Mouse (Mus musculus) adrenal gland, adult 8-10 months (tissue): ENCODE measurements around the gene Avpi1. TPM values are rescaled to one million over a fixed set of nuclear protein-coding genes. Genes with fewer than 3 reads are reported as not detected.

Experiments used
- DNase-seq: peaks from one replicate; pipeline ENCODE4 v3.0.0; 2022
- total RNA-seq, 4 experiments: library from RNA; stranded (reverse); gene quantifications; 2 replicates each; pipeline ENCODE4 v1.2.4; 2022

Avpi1 gene
- 100 to 1,000 TPM in 1 of 4 experiments, 10 to 100 TPM in 3; 53.5 to 107 (median 73.9) TPM for total RNA-seq

DNA sequence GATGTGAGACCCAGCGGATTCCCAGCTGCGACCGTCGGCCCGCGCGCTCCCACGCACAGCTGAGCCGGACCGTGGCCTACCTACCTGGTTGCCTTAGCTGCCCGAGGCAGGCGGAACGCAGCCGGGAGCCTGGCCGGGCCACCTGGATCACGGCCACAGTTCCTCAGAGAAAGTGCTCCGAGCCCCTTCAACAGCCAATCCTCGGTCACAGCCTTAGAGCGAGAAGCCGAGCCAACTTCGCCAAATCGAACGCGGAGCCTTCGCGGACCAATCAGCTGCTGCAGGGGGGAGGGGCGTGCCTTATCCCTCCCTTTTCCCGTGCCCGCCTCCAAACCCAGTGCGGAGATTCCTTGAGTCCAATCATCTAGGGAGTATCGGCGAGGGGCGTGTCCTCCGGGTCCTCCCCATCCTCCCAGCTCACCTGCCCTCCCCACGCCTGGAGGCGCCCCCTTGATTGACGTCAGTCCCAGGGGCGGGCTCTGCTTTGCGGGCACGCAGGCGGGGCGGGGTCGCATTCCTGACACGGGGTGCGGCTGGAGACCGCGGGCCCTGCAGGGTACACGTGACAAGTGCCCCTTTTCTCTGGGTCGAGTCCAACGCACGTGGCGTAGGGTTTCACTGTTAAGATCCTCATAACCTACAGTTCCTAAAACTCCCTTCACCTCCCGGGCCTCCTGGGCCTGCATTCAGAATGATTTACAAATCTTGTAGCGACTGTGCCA lies at the start of gene Avpi1:
Gene Avpi1 (minus strand): TSS at position 273 of the 722 bp plus-strand sequence.
- peak; percentile 99 for DNase-seq

DNA sequence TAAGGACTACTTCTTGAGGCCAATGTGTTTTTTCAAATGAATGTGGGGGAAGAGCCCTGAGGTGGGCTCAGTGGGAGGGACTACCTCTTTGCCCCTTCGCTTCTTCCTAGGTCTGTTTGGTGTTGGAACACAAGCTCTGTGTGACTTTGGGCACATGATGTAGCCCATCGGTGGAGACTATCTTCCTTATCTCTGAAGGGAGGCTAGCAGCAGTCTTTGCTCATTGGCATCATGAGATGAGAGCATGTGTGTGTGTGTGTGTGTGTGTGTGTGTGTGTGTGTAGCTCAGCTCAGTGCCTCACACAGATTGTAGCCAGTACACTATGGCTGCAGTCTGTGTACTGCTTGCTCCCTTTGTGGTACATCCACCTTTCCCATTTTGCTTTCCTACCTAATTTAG lies 48.6 kb upstream of the Avpi1 start:
- no peak for DNase-seq

DNA sequence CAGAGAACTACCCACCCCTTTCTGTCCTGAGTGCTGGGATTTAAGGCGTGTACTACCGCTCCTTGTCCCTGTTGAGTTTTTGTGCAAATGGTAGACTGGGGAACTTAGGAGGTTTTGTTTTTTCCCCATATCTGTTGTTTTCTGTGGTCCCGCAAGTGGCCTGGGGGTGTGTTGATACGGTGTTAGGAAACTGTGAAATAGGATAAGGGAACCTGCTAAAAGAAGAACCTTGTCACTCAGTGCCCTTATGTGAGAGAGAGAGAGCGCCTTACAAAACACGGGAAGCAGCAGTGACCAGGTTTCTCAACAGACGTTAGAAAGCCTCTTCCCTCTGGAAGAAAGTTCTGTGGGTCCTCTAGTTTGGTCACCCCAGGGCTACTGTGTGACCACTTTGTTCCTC lies 48.0 kb upstream of the Avpi1 start:
- DNase-seq = no peak

DNA sequence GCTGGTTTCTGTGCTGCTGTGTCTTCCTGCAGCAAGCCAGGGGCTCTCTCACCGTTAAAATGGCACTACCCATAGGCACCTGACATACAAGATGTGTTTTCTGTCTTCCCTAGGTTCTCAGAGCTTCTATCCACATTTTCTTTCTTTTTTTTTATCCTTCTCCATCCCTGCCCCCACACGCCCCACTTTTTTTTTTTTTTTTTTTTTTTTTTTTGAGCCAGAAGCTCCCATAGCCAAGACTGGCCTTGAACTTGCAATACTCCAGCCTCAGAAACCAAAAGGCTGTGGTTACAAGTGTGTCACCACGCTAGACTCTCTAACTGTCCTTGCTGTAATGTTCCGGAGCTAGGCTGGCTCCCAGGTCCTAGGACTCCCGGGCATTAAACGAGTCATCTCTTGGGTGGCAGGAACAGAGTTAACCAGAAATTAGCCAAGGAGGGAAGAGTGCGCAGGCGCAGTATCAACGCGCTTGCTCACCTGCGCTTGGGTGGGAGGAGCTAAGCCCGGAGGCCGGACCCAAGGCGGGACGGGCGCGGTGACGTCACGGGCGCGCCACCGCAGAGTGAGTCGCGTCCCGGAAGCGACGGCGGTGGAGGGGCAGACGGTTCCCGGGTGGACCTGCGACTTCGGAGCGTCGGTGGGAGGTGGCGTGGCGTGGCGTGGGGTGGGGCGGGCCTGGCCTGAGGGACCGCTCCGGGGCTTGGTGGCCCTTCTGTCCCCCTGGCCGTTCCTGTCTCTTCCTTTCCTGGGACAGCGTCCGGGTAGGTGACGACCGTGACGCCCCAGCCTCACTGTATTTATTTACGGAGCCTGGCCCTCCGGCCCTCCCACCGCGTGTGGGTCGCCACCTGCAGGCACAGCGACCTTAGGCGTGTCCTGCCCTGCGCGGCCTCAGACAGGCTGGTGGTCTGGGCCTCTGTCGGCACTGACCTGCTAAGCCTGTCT lies 41.4 kb upstream of the Avpi1 start:
- DNase-seq = peak; percentile 93

DNA sequence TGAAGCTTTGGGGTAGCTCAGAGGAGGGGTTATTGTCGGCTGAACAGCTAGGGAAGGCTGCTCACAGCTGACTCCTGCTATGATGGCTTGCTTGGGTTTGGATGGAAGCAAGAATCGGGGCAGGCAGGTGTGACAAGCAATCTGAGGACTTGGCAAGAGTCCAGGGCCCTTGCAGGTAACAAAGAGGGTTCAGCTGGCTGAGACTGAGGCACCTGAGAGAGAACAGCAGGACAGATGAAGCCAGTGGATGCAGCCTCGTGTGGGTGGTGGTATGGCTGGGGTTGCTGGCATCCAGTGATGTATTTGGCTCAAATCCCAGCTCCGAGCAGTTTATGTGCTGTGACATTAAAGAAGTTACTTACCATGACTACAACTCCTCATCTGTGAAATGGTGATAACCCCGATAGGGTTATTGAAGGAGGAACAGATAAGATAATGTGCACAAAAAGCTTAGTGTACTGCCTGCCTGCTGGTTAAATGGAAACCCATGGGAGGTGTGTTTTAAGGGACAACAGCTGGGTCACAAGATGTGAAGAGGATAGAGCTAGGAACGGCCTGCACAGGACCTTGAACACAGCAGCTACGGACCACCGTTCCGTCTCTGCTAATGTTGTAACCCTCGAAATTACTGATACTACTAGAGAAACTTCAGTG lies 40.6 kb upstream of the Avpi1 start:
- DNase-seq = no peak

DNA sequence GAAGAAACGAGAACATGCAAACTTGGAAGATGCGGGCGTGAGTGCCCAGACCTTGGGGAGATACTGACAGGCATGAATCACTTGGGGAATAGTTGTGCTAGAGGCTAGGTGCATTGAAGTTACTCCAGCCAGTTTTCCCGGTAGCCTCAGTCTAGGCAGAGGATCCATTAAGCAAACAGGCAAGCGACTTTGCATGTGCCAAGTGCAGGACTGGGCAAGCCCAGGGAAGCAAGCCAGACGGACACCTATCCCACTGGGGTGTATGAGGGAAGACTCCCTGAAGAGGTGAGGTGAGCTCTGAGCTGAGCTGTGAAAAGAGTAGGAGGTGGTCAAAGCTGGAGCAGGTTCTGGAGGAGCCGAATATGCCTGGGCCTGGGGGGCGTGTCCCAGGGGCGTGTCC lies 38.6 kb upstream of the Avpi1 start:
- DNase-seq = no peak

DNA sequence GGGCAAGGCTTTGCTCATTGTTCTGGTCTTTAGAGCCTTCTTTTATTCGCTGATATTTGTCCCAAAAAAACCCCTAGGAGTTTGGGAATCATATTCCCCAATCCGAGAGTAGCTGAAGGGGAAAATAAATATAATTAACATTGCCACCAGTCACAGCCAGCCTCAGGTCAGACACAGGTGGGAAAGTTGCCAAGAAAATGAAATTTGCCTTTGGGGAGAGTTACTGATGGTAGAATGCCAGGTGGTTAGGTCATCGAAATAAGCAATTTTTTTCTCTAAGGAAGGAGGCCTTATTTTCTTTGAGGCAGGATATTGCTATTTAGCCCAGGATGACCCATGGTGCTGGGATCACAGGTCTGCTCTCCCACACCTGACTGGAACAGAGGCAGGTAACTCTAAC lies 37.9 kb upstream of the Avpi1 start:
- no peak for DNase-seq

DNA sequence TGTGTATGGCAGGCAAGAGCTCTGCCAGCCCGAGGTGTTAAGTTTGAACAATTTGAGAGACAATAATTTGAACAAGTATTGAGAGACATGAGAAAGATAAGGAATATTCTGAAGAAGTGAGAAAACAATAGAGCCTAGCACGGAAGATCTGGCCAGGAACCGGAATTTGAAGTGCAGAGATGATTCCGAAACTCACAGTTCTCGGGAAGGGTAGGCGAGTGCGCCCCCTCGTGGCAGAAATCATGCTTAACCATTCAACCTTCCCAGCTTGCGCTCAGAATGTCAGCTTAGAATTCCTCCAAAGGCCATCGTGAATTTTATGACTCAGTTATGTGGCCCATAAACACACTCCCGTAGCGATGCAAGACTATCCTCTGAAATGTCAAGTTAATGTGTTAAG lies 37.3 kb upstream of the Avpi1 start:
- peak; percentile 81 for DNase-seq

DNA sequence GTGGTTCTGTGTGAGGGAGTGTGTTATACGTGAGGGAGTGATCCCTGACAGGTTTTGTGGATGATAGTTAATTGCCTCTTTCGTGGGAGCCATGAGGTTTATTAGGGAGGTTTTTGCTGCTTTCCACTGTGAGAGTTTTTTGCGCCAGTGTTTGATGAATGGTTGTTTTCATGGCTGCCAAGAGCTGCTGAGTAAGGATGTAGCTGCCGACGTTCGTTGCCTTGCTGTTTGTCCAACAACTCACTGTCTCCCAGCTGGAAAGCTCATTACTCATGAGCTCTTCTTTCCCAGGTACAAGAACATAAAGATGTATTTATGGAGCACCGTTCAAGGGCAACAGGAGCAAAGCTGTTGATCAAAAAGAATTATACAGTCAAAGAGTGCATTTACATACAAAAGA lies 35.3 kb upstream of the Avpi1 start:
- no peak for DNase-seq

DNA sequence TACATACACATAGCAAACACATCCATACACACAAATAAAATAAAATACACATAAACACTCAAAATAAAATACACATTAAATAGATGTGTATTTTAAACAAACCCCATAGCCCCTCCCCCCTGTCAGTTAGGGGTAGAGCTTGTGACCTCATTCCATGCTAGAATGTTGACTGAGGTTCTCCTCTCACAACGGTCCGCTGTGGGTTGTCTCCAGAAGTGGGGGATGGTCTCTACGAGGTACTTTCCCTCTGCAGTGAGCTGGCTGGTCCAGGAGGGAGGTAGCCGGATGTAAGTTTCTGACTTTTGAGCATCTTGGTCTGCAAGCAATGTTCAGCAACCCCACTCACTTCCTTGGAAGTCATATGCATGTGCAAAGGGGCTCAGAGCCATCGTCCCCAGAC lies 34.9 kb upstream of the Avpi1 start, which contains the start of gene Zfyve27:
Gene Zfyve27 (plus strand): TSS at position 188 of the 400 bp plus-strand sequence.
- DNase-seq = no peak

DNA sequence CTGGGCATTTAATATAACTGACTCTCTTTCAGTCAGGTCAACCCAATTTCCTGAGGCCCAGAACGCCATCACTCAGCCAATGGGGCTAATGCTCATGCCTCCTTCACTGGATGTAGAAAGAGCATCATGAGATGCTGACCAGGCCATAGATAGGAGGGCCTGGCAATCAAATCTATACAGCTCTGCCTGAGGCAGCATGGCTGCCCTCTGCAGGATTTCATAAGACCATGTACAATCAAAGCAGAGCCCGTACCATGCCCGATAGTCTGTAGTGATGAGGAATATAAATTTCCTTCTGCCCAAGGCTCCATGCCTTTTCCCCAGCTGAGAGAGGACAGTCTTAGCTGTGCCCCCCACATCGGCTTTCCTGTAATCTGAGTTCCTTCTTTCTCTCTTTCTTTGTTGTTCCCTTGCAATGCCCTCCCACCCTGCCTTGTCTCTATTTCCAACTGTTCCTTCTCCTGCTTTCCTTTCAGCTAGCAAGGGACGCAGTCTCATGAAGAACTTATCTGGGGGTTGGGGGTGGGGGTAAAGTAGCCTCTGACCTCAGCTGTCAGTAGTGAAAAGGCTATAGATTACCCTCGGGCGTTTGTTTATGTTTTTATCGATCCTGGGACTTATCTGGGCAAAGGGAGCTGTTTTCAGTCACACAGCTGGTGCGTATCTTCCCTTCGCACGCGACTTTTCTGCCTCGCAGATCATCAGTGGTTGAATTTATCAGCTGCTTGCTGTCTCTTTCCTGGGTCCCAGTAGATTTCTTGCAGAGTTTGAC lies 29.6 kb upstream of the Avpi1 start:
- DNase-seq = no peak

DNA sequence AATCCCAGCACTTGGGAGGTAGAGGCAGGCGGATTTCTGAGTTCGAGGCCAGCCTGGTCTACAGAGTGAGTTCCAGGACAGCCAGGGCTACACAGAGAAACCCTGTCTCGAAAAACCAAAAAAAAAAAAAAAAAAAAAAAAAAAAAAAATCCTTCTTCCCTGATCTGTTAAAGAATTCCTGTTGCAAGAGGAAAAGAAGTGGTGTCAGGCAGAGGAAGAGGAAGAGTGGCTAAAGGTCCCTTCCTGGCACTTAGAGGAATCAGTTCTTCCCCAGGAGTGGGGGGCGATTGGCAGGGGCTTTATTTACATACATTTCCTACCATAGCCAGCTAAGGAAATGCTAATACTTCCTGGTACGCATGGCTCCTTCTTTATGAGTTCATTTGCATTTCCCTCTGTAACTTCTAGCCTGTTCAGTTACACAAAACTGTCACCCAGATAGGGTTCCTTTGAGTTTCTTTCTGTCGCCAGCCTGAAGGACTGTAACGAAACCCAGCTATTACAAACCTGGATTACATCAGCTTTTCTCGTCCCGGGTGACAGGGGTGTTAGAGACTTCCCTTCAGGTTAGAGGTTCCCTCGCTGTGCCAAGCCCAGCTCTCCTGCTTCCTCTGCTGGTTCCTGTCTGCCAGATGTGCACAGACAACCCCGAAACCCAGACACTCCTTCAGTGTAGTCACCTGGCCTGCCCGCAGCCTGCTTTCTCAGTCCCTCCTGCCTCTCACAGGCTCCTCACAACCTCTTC lies 28.8 kb upstream of the Avpi1 start:
- no peak for DNase-seq

DNA sequence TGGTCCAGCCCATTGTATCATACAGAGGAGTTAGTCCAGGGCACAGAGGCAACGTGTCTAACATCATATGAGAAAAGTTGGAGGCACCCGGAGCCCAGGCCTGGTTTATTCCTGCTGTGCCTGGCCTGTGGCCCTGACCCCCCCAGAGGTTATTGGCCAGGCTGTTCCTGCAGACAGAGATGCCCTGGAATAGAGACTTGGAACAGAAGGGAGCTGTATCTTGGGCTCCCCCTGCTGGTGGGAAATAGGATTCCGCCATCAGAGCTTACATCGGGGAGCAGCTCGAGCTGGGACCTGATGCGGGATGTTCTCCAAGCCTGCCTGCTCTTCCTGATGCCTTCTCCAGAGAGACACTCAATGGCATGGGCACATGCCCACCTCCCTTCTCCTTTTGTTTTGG lies 23.1 kb upstream of the Avpi1 start:
- peak; percentile 80 for DNase-seq

DNA sequence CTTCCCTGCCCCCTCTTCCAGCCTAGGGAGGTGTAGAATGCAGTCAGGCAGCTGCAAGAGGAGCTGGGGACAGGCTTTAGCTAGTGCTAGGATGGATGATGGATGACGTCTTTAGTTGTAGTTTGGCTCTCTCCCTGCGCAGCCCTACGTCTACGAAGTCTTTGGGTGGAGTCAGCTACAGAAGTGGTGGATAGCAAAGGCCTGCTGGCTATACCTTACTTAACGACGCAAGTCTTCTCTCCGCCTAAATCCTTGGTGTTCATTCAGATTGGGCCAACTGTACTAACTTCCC lies 19.7 kb upstream of the Avpi1 start:
- DNase-seq = no peak

DNA sequence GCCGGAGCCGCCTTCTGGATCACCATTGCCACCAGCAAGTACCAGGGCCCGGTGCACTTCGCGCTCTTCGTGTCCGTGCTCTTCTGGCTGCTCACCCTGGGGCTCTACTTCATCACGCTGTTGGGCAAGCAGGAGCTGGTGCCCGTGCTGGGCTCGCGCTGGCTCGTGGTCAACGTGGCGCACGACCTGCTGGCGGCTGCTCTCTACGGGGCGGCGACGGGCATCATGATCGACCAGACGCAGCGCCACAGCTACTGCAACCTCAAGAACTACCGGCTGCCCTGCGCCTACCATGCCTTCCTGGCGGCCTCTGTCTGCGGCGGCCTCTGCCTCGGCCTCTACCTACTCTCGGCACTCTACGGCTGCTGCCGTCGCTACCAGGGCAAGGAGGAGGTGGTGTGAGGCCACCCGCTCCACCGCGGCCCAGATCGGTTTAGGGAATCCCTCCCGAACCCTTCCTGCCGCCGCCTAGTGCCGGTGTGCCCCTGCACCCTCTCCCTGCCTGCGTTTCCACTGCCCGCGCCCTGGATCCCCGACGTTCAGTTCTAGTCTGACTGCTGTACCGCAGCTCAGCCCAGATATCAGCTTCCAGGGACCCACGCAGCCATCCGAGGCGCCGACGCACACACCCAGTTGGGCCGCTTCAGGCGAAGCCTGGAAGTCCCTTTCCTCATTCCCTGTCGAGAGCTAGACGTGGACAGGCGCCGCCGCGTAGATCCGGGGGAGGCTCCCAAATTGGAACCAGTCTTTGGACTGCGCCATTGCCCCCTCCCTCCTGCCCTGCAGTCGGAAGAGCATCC lies 19.1 kb upstream of the Avpi1 start:
- DNase-seq = no peak

DNA sequence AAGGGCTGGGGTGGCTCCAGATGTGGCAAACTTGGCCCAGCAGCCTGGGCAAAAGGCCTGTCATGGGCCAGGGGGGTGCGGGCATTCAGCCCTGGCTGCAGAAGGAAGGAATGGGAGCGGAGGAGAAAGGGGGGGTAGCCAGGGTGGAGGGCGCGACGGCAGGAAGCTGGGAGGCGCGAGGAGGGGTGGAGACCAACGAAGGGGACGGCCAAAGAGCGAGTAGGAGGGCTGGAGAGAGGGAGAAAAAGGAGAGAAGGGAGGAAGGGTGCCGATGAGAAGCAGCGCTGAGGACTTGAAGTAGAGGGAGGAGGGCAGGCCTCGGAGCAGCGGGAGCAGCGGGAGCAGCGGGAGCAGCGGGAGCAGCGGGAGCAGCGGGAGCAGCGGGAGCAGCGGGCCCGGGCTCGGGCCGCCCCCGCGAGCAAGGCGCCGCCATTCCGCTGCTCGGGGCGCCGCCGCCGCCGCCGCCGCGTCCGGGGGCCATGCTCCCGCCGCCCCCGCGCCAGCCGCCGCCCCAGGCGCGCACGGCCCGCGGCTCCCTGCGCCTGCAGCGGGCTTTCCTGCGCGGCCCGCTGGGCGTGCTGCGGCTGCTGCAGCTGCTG lies 18.4 kb upstream of the Avpi1 start, which contains the start of gene Marveld1:
Gene Marveld1 (plus strand): TSS at position 231 of the 599 bp plus-strand sequence.
- DNase-seq = peak; percentile 82

DNA sequence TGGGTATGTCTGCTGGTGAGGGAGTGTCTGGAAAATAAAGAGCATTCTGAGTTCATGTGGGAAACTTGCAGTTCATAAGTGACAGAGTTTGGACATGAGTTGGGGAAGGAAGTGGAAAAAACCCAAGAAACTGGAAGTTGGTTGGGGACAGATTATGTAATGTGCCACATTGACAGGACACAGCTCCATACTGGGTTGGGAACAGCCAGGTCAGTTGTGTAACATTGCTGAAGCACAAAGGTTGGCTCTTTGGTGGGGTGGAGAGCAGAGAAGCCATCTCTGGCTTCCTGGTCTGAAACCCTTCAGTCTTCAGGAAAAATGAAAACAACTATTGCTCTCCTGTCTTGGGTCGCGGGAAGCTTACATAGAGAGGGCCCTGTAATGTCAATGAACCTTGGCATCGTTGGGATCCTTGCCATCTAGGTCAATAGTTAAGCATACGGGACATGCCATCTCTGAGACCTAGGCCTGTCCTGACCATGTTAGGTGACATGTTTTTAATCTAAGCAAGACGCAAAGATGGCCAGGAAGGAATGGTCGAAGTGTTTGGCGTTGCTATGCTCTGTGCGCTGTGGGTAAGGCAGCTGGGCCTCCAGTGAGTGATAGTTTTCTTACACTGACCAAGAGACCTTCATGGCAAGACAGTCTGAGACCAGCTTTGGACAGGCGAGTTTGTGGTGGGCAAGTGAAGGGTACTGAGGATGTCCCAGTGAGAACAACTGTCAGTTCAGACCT lies 17.6 kb upstream of the Avpi1 start:
- no peak for DNase-seq

DNA sequence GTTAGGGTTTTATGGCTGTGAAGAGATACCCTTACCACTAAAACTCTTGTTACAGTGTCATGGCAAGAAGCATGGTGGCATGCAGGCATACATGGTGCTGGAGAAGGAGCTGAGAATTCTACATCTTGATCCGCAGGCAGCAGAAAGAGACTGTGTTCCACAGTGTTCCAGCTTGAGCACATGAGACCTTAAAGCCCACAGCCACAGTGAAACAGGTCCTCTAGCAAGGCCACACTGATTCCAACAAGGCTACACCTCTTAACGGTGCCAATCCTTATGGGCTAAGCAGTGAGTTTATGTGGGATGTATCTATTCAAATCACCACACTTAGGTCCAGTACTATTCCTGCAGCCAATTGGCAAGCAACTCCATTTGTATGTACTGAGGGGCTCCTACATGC lies 16.9 kb upstream of the Avpi1 start:
- no peak for DNase-seq

DNA sequence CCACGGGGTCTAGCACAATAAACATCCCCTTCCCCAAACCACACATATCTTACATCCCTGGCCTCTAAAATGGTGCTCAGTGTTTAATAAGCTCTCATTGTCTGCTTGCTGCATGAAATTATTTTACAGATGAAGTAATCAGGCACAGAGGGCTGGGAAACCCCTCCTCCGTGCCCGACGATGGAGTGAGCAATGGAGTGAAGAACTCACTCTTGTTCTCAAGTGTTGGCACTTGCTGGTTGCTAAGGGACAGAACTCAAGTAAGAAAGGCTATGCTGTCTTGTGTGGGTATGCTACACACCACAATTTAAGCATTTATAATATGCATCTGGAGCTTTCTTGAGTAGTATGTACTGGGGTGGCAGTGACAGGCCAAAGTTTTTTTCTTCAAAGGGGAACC lies 16.4 kb upstream of the Avpi1 start:
- DNase-seq = no peak
